Mouse (Mus musculus): Measurements from ENCODE around the gene Ncor2. TPM values are rescaled to one million over a fixed set of nuclear protein-coding genes. Genes with fewer than 3 reads are reported as not detected.

Gene Ncor2
- polyA plus RNA-seq, 1 experiment from 2014 or later: 78.3 TPM

Other genes with a start within 250 kb of the Ncor2 start
- not detected in 3 replicates for gene Rflna, start 176.0 kb downstream of the Ncor2 start, polyA plus RNA-seq (2018)
- gene Scarb1, start 161.9 kb upstream of the Ncor2 start, polyA plus RNA-seq (2018): 80.8 to 94.6 TPM (median 83.7 TPM) in 3 replicates
- gene Gm10382, start 210.1 kb upstream of the Ncor2 start, polyA plus RNA-seq (2018): not detected in 3 replicates
- 431 to 1,072 TPM (median 940 TPM) in 3 replicates for gene Ubc, start 211.0 kb upstream of the Ncor2 start, polyA plus RNA-seq (2018)